Mouse (Mus musculus) G1E-ER4 (cell line): Measurements from ENCODE around the gene Desi2. TPM values are rescaled to one million over a fixed set of nuclear protein-coding genes. Genes with fewer than 3 reads are reported as not detected.

Source experiments
- GATA1 ChIP-seq: IDR thresholded peaks from one replicate; pipeline ENCODE4 v1.8.0; 2012; ENCODE audit warnings: low read length, inconsistent platforms
- polyA plus RNA-seq: library from polyadenylated mRNA; stranded (reverse); fragments of >175 nt; gene quantifications from 2 replicates; pipeline ENCODE4 v1.2.3, GENCODE M21; 2012

The Desi2 gene
- polyA plus RNA-seq, 1 experiment, result 5.9 TPM

- TF ChIP-seq GATA1, result no peak
These were observed 69.1 kb downstream of the Desi2 start for GRCm38 (mm10) chr1:178256351-178256750.

- TF ChIP-seq GATA1, result no peak
These were observed 71.6 kb downstream of the Desi2 start for GRCm38 (mm10) chr1:178258821-178259220.

- no peak for TF ChIP-seq GATA1
These were observed 83.4 kb downstream of the Desi2 start for GRCm38 (mm10) chr1:178270635-178271034.

GRCm38 (mm10) chr1:178275174-178275730 lies 88.0 kb downstream of the Desi2 start:
- no peak for TF ChIP-seq GATA1

- TF ChIP-seq GATA1, result no peak
These were observed 88.5 kb downstream of the Desi2 start for GRCm38 (mm10) chr1:178275738-178276053.

GRCm38 (mm10) chr1:178276054-178276911 lies 89.1 kb downstream of the Desi2 start:
- TF ChIP-seq GATA1, result no peak

- TF ChIP-seq GATA1, result no peak
These were observed 96.9 kb downstream of the Desi2 start for GRCm38 (mm10) chr1:178283946-178284720.

- no peak for TF ChIP-seq GATA1
These were observed 100.5 kb downstream of the Desi2 start for GRCm38 (mm10) chr1:178287601-178288176.

- no peak for TF ChIP-seq GATA1
These were observed 104.5 kb downstream of the Desi2 start for GRCm38 (mm10) chr1:178291716-178292115.

- no peak for TF ChIP-seq GATA1
These were observed 106.8 kb downstream of the Desi2 start for GRCm38 (mm10) chr1:178294051-178294450.

GRCm38 (mm10) chr1:178303425-178303824 lies 116.2 kb downstream of the Desi2 start:
- TF ChIP-seq GATA1, result no peak

Other genes with a start within 250 kb of the Desi2 start
- gene Catspere2, start 204.0 kb upstream of the Desi2 start, polyA plus RNA-seq, result not detected in 2 replicates
- gene Cox20, start 131.7 kb downstream of the Desi2 start, polyA plus RNA-seq, result 12.0 and 14.5 TPM in 2 replicates
- gene Hnrnpu, start 150.4 kb downstream of the Desi2 start, polyA plus RNA-seq, result 665 and 859 TPM in 2 replicates
- gene Efcab2, start 218.7 kb downstream of the Desi2 start, polyA plus RNA-seq, result 0.05 and 0.09 TPM in 2 replicates